Mouse (Mus musculus) layer of hippocampus, postnatal 36 days (tissue): Measurements from ENCODE around the gene Mroh2a. TPM values are rescaled to one million over a fixed set of nuclear protein-coding genes. Genes with fewer than 3 reads are reported as not detected.
"Not testable (repeated sequence)": the region's sequence is repeated elsewhere in the genome, so short reads cannot be mapped to it uniquely, and the experiment has no call there.

Experiments used
- DNase-seq, 2 experiments: peaks; one replicate each; pipeline ENCODE4 v3.0.0; 2022
- total RNA-seq, 2 experiments: library from RNA; stranded (reverse); gene quantifications; 2 replicates each; pipeline ENCODE4 v1.2.3; 2021

Mroh2a gene
- total RNA-seq, 2 experiments from 2014 or later = 0.05 TPM; not detected in 1

DNA sequence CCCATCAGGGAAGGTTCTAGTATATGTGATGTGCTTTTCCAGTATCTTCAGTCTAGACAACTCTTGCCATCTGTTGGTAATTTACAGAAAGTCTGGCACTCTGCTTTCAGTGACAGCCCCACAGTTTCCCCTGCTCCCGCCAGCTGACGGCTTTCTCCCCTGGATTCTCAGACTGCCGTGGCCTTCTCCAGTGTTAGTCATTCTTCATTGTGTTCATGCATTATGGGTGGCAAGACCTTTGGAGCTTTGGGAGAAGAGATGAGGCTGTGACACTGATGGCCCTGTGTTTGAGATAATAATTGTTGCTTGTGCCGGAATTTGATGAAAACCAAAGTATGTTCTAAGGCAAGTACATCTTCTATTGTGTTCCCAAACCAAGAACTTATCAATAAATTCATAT lies 8.2 kb upstream of the Mroh2a start:
- no peak for DNase-seq

DNA sequence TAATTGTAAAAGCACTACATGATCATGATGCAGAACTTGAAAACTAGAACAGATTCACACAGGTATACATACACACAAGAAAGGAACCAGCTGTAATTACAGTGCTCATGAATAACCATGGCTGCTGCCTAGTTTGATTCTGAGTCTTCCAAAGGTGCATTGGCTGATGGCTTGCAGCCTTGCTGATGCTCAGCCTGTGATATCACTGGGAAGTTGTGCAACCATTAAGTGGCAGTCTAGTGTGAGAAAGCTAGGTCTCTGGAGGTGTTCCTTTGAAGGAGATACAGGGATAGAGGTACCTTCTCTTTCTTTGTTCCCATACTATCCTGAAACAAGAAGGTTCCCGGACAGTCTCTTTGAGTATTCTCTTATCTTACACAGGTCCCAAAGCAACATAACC lies 7.7 kb upstream of the Mroh2a start:
- no peak for DNase-seq

DNA sequence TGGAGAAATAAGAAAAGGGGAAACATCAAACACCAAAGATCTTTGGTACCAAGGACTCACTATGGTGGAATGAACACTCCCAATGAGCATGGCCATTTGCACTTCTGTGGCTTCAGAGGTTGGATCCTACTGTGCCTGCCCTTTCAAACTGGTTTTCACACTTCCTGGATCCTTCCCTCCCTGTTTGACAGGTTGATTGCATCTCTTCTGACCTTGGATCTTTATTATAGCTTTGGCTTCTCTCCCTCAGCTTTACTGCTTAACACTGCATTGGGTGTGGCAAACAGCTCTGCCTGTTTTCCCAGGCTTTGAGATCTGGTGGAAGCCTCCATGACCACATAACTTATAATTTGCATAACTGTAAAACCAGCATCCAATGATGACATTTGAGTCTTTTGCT lies 6.5 kb upstream of the Mroh2a start:
- no peak for DNase-seq

DNA sequence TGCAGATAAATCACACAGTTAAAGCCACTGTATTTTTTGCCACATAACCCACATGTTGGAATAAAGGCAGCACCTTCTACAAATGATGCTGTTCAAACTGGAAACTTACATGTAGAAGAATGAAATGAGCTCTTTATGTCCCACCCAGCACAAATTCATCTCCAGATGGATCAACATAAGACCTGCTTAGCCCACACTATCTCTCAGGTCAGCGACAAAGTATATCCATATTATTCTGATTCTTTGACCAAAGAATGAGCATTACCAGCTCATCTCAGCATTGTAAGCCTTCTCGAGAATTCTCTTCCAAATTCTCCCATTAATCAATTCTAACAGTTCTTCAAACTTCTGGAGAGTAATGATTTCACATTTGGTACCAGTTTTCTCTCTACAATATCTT lies 4.6 kb upstream of the Mroh2a start:
- DNase-seq = no peak

DNA sequence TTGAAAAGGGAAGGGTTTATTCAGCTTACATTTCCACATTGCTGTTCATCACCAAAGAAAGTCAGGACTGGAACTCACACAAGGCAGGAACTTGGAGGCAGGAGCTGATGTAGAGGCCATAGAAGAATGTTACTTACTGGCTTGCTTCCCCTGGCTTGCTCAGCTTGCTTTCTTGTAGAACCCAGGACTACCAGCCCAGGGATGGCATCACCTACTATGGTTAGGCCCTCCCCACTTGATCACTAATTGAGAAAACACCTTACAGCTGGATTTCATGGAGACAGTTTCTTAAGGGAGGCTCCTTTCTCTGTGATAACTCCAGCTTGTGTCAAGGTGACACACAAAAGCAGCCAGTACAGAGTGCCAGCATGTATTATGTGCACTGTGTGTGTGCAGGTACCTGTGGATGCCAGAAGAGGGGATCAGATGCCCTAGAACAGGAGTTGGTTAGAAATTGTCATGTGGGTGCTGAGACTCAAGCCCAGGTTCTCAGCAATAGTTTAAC lies 3.7 kb upstream of the Mroh2a start:
- DNase-seq = not testable (repeated sequence)

DNA sequence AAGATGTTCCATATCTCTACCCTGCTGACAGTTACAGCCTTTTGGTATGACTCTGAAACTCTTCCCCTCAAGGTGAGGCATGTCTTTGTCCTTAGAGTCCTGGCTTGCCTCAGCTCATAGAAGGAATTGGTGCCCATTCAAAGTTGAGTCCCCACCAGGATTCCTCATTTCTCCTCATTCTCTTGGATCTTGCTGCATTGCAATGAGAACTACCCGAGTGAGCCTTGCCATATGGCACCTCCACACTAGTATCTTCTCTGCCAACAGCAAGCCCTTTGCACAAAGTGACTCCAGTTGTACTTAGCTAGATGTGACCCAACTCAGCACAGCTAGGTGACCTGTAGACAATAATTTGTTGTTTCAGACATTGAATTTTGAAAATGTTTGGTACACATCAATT lies 3.2 kb upstream of the Mroh2a start:
- no peak for DNase-seq

DNA sequence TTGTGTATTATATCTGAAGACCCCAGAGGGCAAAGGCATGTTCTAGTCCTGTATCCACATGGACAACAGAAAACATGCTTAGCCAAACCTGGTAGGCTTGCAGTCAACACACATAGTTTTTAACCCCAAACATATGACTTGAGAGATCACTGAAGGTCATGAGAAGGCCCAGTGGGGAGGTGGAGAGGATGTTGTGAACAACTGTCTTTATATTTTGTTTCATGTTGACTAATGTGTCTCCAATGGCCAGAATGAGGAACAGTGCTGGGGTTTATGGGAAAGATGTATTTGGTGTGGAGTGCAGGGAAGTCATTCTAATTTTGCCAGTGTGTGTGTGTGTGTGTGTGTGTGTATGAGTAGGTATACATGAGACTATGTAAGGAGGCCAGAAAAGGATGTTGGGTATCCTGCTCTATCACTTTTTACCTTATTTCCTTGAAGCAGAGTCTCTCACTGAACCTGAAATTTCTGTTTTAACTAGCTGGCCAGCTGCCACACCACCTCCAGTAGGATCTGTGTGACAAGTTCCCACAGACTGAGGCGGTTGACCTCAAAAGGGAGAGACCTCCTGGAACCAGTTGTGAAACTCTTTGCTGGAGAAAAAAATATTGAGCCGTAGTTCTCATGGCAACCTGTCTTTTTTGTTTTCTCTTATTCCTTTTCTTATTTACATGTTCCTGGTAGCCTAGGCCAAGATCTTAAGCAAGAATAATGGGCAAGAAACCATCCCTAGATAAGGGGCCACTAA lies 2.6 kb upstream of the Mroh2a start:
- no peak for DNase-seq

DNA sequence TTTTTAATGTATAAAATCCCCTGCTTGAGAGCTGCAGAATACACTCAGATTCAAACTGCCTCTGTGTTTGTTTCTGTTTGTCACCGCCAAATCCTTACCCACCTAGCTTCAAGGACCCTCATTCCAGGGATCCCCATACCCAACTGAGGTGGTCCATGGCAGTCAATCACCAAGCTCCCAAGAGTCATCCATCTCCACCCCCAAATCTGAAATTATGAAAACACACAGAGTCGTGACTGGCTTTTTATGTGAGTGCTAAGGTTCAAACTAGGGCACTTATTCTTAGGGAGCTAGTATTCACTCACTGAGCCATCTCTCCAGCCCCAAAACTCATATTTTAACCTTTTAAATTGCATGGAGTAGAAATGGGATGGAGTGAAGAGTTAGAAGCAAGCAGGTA lies 1.5 kb upstream of the Mroh2a start:
- not testable (repeated sequence) for DNase-seq

DNA sequence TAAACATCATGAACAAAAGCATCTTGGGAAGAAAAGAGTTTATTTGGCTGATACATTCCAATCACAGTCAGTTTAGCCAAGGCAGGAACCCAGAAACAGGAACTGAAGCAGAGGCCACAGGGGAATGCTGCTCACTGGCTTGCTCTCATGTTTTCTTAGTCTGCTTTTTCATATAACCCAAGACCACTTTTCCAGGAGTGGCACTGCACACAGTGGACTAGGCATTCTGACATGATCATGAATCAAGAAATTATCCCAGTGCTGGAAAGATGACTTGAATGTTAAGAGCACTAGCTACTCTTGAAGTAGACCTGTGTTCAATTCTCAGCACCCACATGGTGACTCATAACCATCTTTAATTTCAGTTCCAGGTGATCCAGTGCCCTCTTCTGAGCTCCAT lies 1.0 kb upstream of the Mroh2a start:
- no peak for DNase-seq

DNA sequence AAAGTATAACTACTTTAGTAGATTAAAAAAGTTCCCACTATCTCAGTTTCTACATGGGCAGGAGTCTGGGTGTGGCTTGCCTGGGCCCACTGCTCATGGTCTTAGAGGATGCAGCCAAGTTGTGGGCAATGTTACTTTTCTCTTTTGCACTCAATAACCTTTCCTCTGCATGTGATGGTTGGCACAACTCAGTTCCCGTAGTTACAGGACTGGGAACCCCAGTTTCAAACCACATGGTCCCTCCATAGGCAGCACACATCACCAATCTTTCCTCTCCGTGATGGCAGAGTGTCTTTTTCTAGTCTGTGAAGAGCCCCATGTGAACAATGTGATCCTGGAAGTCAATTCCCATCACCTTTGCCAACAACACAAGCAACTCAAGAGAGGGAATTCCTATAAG lies 696 bp downstream of the Mroh2a start:
- DNase-seq = no peak

DNA sequence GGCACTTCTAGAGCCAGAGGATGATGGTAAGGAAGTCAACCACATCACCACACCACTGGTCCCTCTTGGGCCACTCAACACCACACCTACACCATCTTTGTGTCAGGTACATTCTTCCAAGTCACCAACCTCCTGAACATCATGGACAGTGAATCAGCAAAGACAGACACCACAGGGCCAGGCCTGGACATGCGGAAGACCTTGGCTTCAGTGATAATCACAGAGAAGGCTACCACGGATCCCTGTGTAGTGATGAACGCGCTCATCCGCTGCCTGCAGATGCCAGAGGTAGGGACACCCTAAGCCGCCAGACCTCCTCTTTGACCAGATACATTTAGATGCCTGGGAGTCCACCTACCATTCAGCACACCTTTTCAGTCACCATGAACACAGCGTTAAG lies 1.3 kb downstream of the Mroh2a start:
- DNase-seq = no peak

DNA sequence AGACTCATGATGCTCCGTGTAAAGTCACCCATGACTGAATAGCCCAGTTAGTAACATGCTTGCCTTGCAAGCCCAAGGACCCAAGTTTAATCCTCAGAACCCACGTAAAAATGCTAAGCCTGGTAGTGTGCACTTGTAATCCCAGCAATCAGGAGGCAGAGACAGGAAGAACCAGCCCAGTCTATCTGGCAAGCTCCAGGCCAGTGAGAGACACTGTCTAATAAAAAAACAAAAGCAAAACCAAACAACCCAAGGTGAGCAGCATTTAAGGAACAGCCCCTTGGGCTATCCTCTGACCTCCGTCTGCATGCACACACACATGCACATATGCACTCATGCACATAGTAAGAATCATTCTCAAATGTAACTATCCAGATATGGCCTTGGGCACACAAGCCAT lies 2.8 kb downstream of the Mroh2a start:
- DNase-seq = no peak

DNA sequence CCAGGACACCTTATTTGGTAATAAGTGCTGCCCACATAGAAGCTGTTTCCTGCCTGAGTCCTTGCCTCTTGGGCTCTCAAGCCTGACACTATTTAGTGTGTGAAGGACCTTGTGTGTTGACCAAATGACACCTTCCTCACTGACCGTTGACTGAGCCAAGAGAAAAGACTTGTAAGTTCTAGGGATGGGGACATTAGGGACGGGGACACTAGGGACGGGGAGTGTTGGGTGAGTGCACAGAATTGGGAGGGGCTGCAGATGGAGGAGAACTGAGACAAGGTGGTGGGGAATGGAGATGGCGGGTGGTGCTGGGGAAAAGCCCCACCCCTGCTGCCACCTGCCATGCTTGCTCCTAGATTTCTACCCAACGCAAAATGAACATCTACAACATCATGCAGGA lies 3.2 kb downstream of the Mroh2a start:
- no peak for DNase-seq

DNA sequence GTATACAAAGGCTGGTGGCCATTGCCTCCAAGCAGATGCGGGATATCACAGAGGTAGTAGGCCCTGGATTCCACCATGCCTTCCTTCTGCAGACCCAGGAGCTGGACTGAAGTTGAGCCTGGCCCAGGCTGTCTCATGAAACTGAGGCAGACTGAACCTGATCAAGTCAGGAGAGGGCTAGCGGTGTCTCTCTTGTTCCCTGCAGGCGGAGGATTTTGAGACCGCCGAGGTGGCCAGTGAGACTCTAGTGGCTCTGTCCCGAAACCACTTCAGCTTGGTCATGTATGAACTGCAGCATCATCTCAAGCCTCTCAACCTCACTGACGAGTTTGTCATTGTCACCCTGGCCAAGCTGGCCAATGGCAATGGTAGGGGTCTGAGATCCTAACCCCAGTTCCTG lies 3.6 kb downstream of the Mroh2a start:
- DNase-seq = no peak

DNA sequence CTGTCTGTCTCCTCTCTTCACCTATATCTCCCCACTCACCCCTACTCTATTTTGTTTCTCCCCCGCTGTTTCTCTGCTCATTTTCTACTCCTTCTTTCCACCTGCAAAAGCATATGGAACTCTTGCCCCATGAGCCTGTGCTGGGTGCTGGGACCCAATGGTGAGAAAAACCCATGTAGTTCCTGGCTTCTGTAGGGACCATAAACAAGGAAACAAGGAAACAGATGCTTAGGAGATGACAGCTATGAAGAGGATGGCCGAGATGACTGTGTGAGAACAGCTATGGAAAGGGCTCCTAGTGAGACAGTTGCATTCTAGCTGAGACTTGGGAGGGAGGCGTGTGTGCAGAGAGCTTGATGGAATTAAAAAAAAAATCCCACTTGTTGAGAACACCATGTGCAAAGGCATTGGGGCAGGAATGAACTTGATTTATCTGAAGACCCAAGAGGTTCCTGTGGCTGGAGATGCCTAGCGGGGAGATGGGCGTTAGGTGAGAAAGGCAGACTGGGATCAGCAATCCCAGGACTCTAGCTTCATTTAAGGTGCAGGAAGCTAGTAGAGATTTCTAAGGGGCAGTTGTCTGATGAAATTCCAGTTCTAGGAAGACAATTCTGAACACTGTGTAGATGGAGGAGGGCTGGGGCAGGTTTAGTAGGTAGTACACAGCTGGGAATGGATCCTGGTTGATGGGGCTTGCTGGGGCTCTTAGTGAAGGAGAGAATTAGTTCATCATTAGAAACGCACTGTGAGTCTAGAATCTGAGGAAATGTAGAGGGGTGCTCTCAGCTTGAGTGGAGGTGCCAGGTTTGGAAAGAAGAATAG lies 4.4 kb downstream of the Mroh2a start:
- DNase-seq = no peak

DNA sequence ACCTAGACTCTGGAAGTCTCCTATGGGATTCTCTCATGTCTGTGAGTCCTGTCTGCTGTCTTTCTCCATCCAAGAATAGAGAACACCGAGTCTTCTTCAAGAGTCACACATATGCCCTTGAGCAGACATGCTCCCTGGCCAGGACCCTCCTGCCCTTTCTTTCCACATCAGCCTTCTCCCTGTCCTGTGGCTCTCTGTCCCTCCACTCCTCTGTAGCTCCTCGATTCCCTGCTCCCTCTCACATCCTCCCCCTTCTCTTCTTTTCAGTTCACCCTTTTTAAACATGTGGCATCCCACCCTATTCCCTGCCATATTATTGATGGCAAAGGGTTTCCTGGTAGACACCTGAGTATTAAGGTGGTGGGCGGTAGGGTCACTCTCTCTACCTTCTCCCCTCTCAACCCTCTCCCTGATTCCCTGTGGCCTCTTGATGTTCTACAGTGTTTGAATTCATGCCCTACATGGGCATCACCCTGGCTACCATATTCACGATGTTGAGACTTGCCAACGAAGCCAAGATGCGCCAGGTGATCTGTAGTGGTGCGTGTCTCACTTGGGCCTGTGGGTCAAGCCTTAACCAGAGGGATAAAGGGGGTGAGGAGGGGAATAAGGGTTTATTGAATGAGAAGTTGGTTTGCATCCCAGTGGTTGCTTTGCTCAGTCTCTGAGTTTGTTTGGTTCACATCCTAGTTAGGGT lies 5.2 kb downstream of the Mroh2a start:
- DNase-seq = no peak

DNA sequence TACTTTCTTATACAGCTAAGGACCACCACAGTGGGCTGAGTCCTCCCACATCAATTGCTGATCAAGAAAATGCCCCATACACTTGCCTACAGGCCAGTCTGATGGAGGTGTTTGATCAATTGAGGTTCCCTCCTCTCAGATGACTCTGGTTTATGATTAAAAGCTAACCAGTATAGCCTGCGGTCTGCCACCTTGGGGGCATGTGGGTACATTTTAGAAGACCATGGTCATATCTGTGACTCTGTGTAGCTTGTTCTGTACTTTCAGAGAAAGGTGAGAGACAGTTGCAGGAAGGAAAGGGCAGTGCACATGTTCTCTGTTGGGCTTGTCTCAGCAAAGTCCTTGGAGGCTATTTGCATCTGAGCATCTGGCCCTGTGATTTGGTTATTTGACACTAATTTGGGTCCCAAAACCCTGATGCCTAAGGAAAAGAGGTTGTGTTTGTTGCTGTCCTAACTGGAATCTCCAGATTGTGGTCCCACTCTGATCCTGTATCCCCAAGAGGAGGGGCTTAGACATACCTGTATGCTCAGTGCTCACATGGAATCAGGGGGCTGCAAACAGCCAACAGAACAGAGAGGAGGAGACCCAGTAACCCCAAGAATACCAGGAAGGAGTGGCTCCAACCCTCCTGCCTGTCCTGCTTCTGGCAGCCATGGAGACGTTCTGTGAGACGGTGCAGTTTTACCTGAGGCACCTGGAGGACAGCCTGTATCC lies 6.0 kb downstream of the Mroh2a start:
- DNase-seq = no peak

DNA sequence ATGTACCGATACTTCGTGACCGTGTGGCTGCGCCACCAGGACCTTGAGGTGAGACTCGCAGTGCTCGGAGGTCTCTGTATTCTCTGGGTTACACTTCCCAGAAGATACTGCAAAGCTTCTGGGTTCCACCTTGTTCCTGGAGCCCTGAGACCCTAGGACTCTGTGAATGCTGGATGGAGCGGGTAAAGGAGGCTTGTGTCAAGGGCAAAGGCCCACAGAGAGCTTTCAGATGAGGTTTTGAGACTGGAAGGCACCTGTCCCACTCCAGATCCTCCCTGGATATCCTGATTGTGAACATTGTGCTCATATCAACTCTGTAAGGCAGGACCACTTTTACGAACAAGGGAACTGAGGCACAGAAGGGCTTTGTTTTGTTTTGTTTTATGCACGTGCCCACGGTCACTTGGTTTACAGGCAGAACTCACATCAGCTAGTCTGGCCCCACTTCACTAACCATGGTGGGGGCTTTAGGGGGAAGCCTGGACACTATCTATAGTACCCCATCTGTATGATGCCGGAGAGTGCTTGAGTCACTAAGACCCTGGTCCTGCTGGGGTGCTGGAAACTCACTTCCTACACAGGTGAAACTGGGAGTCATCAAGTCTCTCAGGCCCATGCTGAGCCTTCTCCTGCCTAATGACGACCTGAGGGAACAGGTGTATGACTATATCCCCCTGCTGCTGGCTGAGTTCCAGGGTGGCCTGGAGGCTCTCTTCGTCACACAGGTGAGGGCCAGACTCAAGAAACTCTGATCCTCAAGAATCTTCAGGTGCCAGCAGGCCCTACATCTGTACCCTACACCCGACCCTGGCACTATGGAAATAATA lies 6.8 kb downstream of the Mroh2a start:
- DNase-seq = no peak

DNA sequence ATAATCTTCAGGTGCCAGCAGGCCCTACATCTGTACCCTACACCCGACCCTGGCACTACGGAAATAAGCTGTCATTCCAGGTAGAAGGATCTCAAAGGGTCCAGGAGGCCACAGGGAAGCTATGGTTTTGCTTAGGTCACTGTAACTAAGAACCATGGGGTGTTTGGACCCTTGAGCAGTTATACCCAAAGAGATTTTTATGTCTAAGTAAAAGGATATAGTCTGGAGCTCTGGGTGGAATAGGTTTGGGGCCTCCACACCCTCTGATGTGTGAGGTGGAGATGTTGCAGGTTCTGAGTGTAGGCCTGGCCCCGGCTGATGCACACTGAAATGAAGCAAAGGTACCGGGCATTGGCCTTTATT lies 7.4 kb downstream of the Mroh2a start:
- no peak for DNase-seq

DNA sequence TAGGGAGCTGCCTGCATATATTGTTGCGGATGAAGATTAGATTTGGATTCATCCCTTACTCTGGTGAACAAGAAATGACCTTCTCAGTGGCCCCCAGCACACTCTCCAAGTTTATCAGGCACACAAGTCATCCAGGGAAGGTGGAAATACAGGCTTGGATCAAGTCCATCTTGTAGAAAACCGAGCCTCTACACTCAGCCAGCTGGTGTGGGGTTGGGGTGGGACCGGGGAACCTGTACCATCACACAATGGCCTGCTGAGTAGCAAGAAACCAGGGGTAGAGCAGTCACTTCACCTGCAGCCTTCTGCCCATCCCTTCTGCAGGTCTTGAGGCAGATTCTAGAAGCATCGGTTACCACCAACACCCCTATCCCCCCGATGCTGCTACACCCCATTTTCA lies 7.9 kb downstream of the Mroh2a start:
- no peak for DNase-seq

DNA sequence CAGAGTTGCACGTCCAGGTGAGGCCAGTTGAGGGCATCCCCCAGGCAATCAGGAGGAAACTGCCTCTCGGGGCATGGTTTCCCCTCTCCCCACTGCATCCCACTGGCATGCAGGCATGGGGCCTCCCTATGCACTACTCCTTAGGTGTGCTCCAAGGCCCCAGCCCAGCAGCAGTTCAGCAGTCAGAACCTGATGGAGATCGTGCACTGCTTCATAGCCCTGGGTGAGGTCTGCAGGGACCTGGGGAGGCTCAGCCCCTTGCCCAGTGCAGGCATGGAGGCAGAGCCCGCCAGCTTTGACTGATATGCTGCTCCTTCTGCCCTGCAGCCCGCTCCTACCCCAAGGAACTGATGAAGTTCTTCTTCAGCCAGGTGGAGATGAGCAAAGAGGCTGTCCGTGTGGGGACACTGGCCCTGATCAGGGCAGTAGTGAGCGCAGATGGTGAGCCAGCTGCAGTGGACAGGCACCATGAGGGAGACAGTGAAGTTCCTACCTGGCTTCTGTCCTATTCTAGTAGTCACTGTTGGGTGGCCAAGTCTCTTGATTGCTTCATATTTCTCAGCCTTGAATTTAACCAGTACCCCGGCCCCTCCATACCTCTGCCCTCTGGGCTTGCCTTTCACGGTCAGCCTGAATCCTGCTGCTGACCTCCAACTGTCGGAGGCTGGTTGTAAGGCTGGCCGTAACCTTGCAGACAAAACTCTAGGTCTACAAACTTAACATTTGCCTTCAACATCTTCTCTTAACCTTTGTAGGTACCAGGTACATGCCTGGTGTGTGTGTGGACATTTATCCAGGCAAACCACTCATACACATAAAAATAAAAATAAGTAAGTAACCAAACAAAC lies 8.5 kb downstream of the Mroh2a start:
- DNase-seq = peak in 1 of 2 experiments; percentile 2
